Mouse (Mus musculus) G1E (cell line): ENCODE results near the gene Plod3. TPM values are rescaled to one million over a fixed set of nuclear protein-coding genes. Genes with fewer than 3 reads are reported as not detected.

Experiments used
- ATAC-seq: 2 replicates; pipeline ENCODE4 v1.8.0; 2016; ENCODE audit warnings: mild to moderate bottlenecking; ENCODE audit not compliant: insufficient number of reproducible peaks, poor library complexity, low FRiP score, severe bottlenecking; ENCODE audit errors: extremely low read depth
- DNase-seq: peaks from one replicate; pipeline ENCODE4 v3.0.0; 2012; ENCODE audit warnings: low spot score
- H3K27me3 ChIP-seq: 2 replicates; pipeline ENCODE4 v1.6.1; 2012; ENCODE audit warnings: mild to moderate bottlenecking, low read length, inconsistent platforms; ENCODE audit not compliant: insufficient read depth
- H3K36me3 ChIP-seq: replicated peaks from 2 replicates; pipeline ENCODE3; 2012; ENCODE audit warnings: mild to moderate bottlenecking, inconsistent platforms
- H3K4me1 ChIP-seq: 2 replicates; pipeline ENCODE4 v1.6.1; 2012; ENCODE audit warnings: low read depth, low read length, inconsistent platforms, mixed read lengths; ENCODE audit not compliant: insufficient read depth
- H3K4me3 ChIP-seq: 2 replicates; pipeline ENCODE4 v1.5.1; 2012; ENCODE audit warnings: low read depth, mild to moderate bottlenecking, inconsistent platforms, low read length, moderate library complexity, mixed read lengths
- H3K9me3 ChIP-seq: replicated peaks from 2 replicates; pipeline ENCODE4 v1.6.1; 2012; ENCODE audit warnings: inconsistent platforms
- CTCF ChIP-seq: IDR thresholded peaks from 2 replicates; pipeline ENCODE4 v1.5.1; 2012; ENCODE audit warnings: low read depth, low read length, inconsistent platforms, mixed read lengths
- GATA1 ChIP-seq: IDR thresholded peaks from 2 replicates; pipeline ENCODE4 v1.6.1; 2012; ENCODE audit warnings: borderline replicate concordance, low read length, inconsistent platforms, mixed read lengths
- GATA2 ChIP-seq: IDR thresholded peaks from 2 replicates; pipeline ENCODE4 v1.6.1; 2012; ENCODE audit warnings: low read depth, low read length, inconsistent platforms, borderline replicate concordance
- POLR2AphosphoS5 ChIP-seq: IDR thresholded peaks from 2 replicates; pipeline ENCODE4 v1.6.1; 2012; ENCODE audit warnings: low read depth, low read length, inconsistent platforms; ENCODE audit not compliant: insufficient replicate concordance
- TAL1 ChIP-seq: conservative IDR thresholded peaks from 2 replicates; pipeline ENCODE4 v1.6.1; 2012; ENCODE audit warnings: low read depth, low read length, inconsistent platforms, mixed read lengths
- polyA plus RNA-seq: library from polyadenylated mRNA; stranded (reverse); fragments of >175 nt; gene quantifications from 2 replicates; pipeline ENCODE4 v1.2.3, GENCODE M21; 2012
- total RNA-seq, 2 experiments: library from RNA; stranded (forward) in 1 of 2; stranded (reverse) in 1 of 2; fragments of 200-1000 nt in 1 of 2; fragments of >200 nt in 1 of 2; fragmentation: Nextera tagmentation in 1 of 2; gene quantifications; 2 replicates each; pipeline ENCODE4 v1.2.3; 2014 to 2017

Plod3 gene
- total and polyA plus RNA-seq, 3 experiments = 20.7 to 39.8 (median 33.9) TPM

GRCm38 (mm10) chr5:136966861-136967455 lies 19.9 kb upstream of the Plod3 start:
- ATAC-seq (no peak), DNase-seq (no peak)
- H3K4me1 ChIP-seq = peaks cover 73% of the 10 kb centered on the region
- no peaks in the 10 kb centered on the region for H3K9me3 ChIP-seq
- no peak overlapping the region; the same call in 1 of the 2 replicates for H3K4me3 ChIP-seq
- TF ChIP-seq GATA2 = no peak
- TF ChIP-seq TAL1 = no peak
- no peak for TF ChIP-seq POLR2AphosphoS5
- no peak for TF ChIP-seq CTCF
- TF ChIP-seq GATA1 = no peak
- no peaks in the 10 kb centered on the region for H3K27me3 ChIP-seq
- H3K36me3 ChIP-seq = peaks cover 72% of the 10 kb centered on the region

- Histone ChIP-seq H3K27me3 (peaks cover 5% of the 10 kb centered on the region; the same call in 1 of the 2 replicates), H3K9me3 (no peaks in the 10 kb centered on the region), H3K36me3 (peaks cover 72% of the 10 kb centered on the region), H3K4me3 (no peak overlapping the region), H3K4me1 (peaks cover 75% of the 10 kb centered on the region)
- ATAC-seq (no peak), DNase-seq (no peak)
- TF ChIP-seq GATA1 (no peak), TAL1 (no peak), GATA2 (no peak), POLR2AphosphoS5 (no peak), CTCF (no peak)
Measured at GRCm38 (mm10) chr5:136967592-136967991, 19.2 kb upstream of the Plod3 start.

- Histone ChIP-seq H3K36me3 (peaks cover 41% of the 10 kb centered on the region), H3K27me3 (peaks cover 15% of the 10 kb centered on the region), H3K4me3 (no peak overlapping the region), H3K9me3 (no peaks in the 10 kb centered on the region), H3K4me1 (peaks cover 44% of the 10 kb centered on the region)
- ATAC-seq (peak; percentile 38; the same call in 1 of the 2 replicates), DNase-seq (peak; percentile 26)
- TF ChIP-seq CTCF (peak; percentile 58), POLR2AphosphoS5 (no peak)
Measured at GRCm38 (mm10) chr5:136970703-136971102, 16.1 kb upstream of the Plod3 start.

- DNase-seq (no peak), ATAC-seq (no peak)
- H3K9me3 ChIP-seq = no peaks in the 10 kb centered on the region
- H3K4me1 ChIP-seq = peaks cover 15% of the 10 kb centered on the region
- peaks cover 15% of the 10 kb centered on the region for H3K27me3 ChIP-seq
- no peak overlapping the region for H3K4me3 ChIP-seq
- peaks cover 12% of the 10 kb centered on the region for H3K36me3 ChIP-seq
- TF ChIP-seq TAL1 (no peak), POLR2AphosphoS5 (no peak), CTCF (no peak), GATA2 (no peak), GATA1 (no peak)
Measured at GRCm38 (mm10) chr5:136973670-136974069, 13.1 kb upstream of the Plod3 start.

GRCm38 (mm10) chr5:136977769-136978168 lies 9.1 kb upstream of the Plod3 start:
- no peak for ATAC-seq
- DNase-seq = no peak
- peaks cover 33% of the 10 kb centered on the region for H3K36me3 ChIP-seq
- peaks cover 5% of the 10 kb centered on the region; the same call in 1 of the 2 replicates for H3K4me1 ChIP-seq
- H3K4me3 ChIP-seq = no peak overlapping the region
- TF ChIP-seq TAL1 (no peak), GATA1 (no peak), POLR2AphosphoS5 (no peak), GATA2 (no peak), CTCF (no peak)
- peaks cover 10% of the 10 kb centered on the region for H3K27me3 ChIP-seq
- no peaks in the 10 kb centered on the region for H3K9me3 ChIP-seq

GRCm38 (mm10) chr5:136979762-136980161 lies 7.1 kb upstream of the Plod3 start:
- Histone ChIP-seq H3K36me3 (peaks cover 53% of the 10 kb centered on the region), H3K9me3 (no peaks in the 10 kb centered on the region), H3K4me3 (no peak overlapping the region), H3K4me1 (peaks cover 9% of the 10 kb centered on the region; the same call in 1 of the 2 replicates), H3K27me3 (0 out of 2 replicates have a peak, but pooled peaks cover 1% of the 10 kb centered on the region)
- ATAC-seq (no peak), DNase-seq (no peak)
- TF ChIP-seq POLR2AphosphoS5 (no peak), CTCF (no peak), GATA2 (no peak), GATA1 (no peak), TAL1 (no peak)
